Mouse (Mus musculus): ENCODE data around the gene Ppfia4. TPM values are rescaled to one million over a fixed set of nuclear protein-coding genes. Genes with fewer than 3 reads are reported as not detected.
"Not testable (repeated sequence)": the region's sequence is repeated elsewhere in the genome, so short reads cannot be mapped to it uniquely, and the experiment has no call there.

Ppfia4 gene
- polyA plus RNA-seq, 1 experiment from 2014 or later, result 2.5 TPM

- Histone ChIP-seq H3K9ac (ENCODE audit: low read depth, low read length) (no peak overlapping the region), H3K36me3 (ENCODE audit: control insufficient read depth, insufficient read depth) (no peaks in the 10 kb centered on the region), H3K27ac (ENCODE audit: low read depth, low read length) (no peak overlapping the region), H3K4me1 (replicated peaks; ENCODE audit: control insufficient read depth, insufficient read depth, low read length) (no peaks in the 10 kb centered on the region), H3K9me3 (ENCODE audit: control insufficient read depth) (no peaks in the 10 kb centered on the region), H3K4me3 (ENCODE audit: low read depth, low read length) (no peak overlapping the region), H3K4me2 (replicated peaks; ENCODE audit: low read depth) (no peak overlapping the region), H3K27me3 (replicated peaks; ENCODE audit: control insufficient read depth, insufficient read depth, low read length) (no peaks in the 10 kb centered on the region)
- ATAC-seq, result no peak
- TF ChIP-seq CTCF (IDR thresholded peaks at IDR 0.05; ENCODE audit: low read depth), result no peak
- 55% methylated on average over 5 of the region's 5 CpGs for WGBS
Measured at GRCm38 (mm10) chr1:134272754-134273250, 59.9 kb downstream of the Ppfia4 start.

GRCm38 (mm10) chr1:134270026-134270425 lies 62.7 kb downstream of the Ppfia4 start:
- Histone ChIP-seq H3K4me3 (ENCODE audit: low read depth, low read length) (no peak overlapping the region), H3K4me2 (replicated peaks; ENCODE audit: low read depth) (no peak overlapping the region), H3K27me3 (replicated peaks; ENCODE audit: control insufficient read depth, insufficient read depth, low read length) (no peaks in the 10 kb centered on the region), H3K9ac (ENCODE audit: low read depth, low read length) (no peak overlapping the region), H3K27ac (ENCODE audit: low read depth, low read length) (no peak overlapping the region), H3K4me1 (replicated peaks; ENCODE audit: control insufficient read depth, insufficient read depth, low read length) (no peaks in the 10 kb centered on the region), H3K36me3 (ENCODE audit: control insufficient read depth, insufficient read depth) (no peaks in the 10 kb centered on the region), H3K9me3 (ENCODE audit: control insufficient read depth) (no peaks in the 10 kb centered on the region)
- no peak for ATAC-seq
- 80% methylated on average over 7 of the region's 7 CpGs for whole genome bisulfite sequencing
- no peak for TF ChIP-seq CTCF (IDR thresholded peaks at IDR 0.05; ENCODE audit: low read depth)

DNA sequence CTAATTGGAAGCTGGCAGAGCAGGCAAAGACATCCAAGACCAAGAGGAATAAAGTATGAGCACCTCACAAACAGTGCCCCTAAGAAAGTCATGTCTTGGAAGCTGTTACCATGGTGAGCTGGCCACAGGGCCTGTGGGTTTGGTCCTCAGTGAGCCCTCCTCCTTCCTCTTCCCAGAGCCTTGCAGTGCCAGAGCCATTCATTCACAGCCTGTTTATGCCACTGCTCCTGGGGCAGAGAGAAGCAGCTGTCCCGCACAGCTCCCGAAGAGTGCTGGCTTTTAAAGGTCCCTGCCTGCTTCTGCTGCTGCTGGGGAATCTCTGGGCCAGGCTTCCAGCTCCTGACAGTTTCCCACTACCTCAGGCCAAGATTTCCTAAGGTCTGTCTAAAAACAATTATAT lies 66.9 kb downstream of the Ppfia4 start:
- no peak overlapping the region for H3K9ac ChIP-seq (ENCODE audit: low read depth, low read length)

DNA sequence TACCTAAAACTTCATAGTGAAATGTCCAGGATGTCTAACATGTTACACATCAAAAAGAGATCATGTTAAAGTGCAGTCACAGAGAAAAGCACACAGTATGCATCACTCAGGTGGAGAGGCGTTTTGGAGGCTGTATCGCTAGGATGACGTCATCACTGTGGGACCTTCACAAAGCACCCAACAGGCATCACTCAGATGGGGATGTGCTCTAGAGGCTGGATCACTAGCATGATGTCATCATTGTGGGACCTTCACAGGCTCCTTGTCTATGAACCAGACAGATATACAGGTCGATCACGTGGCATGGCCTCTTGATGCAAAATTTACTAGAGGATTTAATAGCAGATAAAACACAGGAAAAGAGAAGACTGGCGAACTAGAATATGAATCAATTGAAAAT lies 68.4 kb downstream of the Ppfia4 start:
- ATAC-seq, result no peak
- no peak for TF ChIP-seq CTCF (IDR thresholded peaks at IDR 0.05; ENCODE audit: low read depth)
- Histone ChIP-seq H3K4me1 (replicated peaks; ENCODE audit: control insufficient read depth, insufficient read depth, low read length) (no peaks in the 10 kb centered on the region), H3K27me3 (replicated peaks; ENCODE audit: control insufficient read depth, insufficient read depth, low read length) (no peaks in the 10 kb centered on the region), H3K9me3 (ENCODE audit: control insufficient read depth) (no peaks in the 10 kb centered on the region), H3K9ac (ENCODE audit: low read depth, low read length) (no peak overlapping the region), H3K36me3 (ENCODE audit: control insufficient read depth, insufficient read depth) (no peaks in the 10 kb centered on the region), H3K4me3 (ENCODE audit: low read depth, low read length) (no peak overlapping the region), H3K27ac (ENCODE audit: low read depth, low read length) (no peak overlapping the region), H3K4me2 (replicated peaks; ENCODE audit: low read depth) (no peak overlapping the region)
- WGBS, result 92% methylated on average over 6 of the region's 6 CpGs

More for the DNA sequence above, 66.9 kb downstream of the Ppfia4 start:
- Histone ChIP-seq H3K9me3 (ENCODE audit: control insufficient read depth) (no peaks in the 10 kb centered on the region), H3K4me3 (ENCODE audit: low read depth, low read length) (no peak overlapping the region), H3K36me3 (ENCODE audit: control insufficient read depth, insufficient read depth) (no peaks in the 10 kb centered on the region), H3K4me2 (replicated peaks; ENCODE audit: low read depth) (no peak overlapping the region), H3K4me1 (replicated peaks; ENCODE audit: control insufficient read depth, insufficient read depth, low read length) (no peaks in the 10 kb centered on the region), H3K27ac (ENCODE audit: low read depth, low read length) (no peak overlapping the region), H3K27me3 (replicated peaks; ENCODE audit: control insufficient read depth, insufficient read depth, low read length) (no peaks in the 10 kb centered on the region)
- WGBS, result 34% methylated on average over 2 of the region's 2 CpGs
- ATAC-seq, result no peak
- TF ChIP-seq CTCF (IDR thresholded peaks at IDR 0.05; ENCODE audit: low read depth), result no peak

DNA sequence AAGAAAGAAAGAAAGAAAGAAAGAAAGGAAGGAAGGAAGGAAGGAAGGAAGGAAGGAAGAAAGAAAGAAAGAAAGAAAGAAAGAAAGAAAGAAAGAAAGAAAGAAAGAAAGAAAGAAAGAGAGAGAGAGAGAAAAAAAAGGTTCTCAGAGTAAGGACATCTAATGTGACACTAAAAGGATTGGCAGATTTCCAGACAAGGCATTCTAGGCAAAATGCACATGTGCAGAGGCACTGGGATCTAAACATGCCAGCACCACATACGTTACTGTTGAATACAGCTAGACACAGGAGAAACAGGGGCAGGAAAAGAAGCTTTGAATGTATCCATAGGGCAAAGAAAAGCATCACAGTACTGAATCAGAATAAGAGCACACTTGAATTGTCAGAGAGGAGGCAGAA lies 83.0 kb downstream of the Ppfia4 start:
- not testable (repeated sequence) for H3K9me3 ChIP-seq (ENCODE audit: control insufficient read depth); H3K36me3 ChIP-seq (ENCODE audit: control insufficient read depth, insufficient read depth); H3K4me3 ChIP-seq (ENCODE audit: low read depth, low read length); H3K27me3 ChIP-seq (replicated peaks; ENCODE audit: control insufficient read depth, insufficient read depth, low read length); H3K4me1 ChIP-seq (replicated peaks; ENCODE audit: control insufficient read depth, insufficient read depth, low read length); H3K9ac ChIP-seq (ENCODE audit: low read depth, low read length); H3K4me2 ChIP-seq (replicated peaks; ENCODE audit: low read depth); ATAC-seq; H3K27ac ChIP-seq (ENCODE audit: low read depth, low read length)
- 75% methylated on average over 1 of the region's 1 CpGs for WGBS

Other genes starting within 250 kb of the Ppfia4 start
- gene Chit1, start 221.7 kb downstream of the Ppfia4 start, polyA plus RNA-seq (2015; fragmentation: Nextera tagmentation; extraction: Ambion mirVana), result 0.25 TPM in 1 of 2 replicates, not detected in the other
- gene Chil1, start 150.8 kb downstream of the Ppfia4 start, polyA plus RNA-seq (2015; fragmentation: Nextera tagmentation; extraction: Ambion mirVana), result 0.50 and 0.99 TPM in 2 replicates
- 0.13 TPM in 1 of 2 replicates, not detected in the other for gene Mybph, start 139.5 kb downstream of the Ppfia4 start, polyA plus RNA-seq (2015; fragmentation: Nextera tagmentation; extraction: Ambion mirVana)
- gene Adora1, start 97.5 kb downstream of the Ppfia4 start, polyA plus RNA-seq (2015; fragmentation: Nextera tagmentation; extraction: Ambion mirVana), result 2.2 and 2.4 TPM in 2 replicates
- gene Myog, start 42.9 kb downstream of the Ppfia4 start, polyA plus RNA-seq (2015; fragmentation: Nextera tagmentation; extraction: Ambion mirVana), result 0.08 TPM in 1 of 2 replicates, not detected in the other
- 59.8 and 60.6 TPM in 2 replicates for gene Tmem183a, start 29.1 kb upstream of the Ppfia4 start, polyA plus RNA-seq (2015; fragmentation: Nextera tagmentation; extraction: Ambion mirVana)
- not detected in 2 replicates for gene 4933406M09Rik, start 53.0 kb upstream of the Ppfia4 start, polyA plus RNA-seq (2015; fragmentation: Nextera tagmentation; extraction: Ambion mirVana)
- gene Cyb5r1, start 72.6 kb upstream of the Ppfia4 start, polyA plus RNA-seq (2015; fragmentation: Nextera tagmentation; extraction: Ambion mirVana), result 9.4 and 10.1 TPM in 2 replicates
- 77.3 and 81.4 TPM in 2 replicates for gene Adipor1, start 82.5 kb upstream of the Ppfia4 start, polyA plus RNA-seq (2015; fragmentation: Nextera tagmentation; extraction: Ambion mirVana)
- gene Klhl12, start 122.6 kb upstream of the Ppfia4 start, polyA plus RNA-seq (2015; fragmentation: Nextera tagmentation; extraction: Ambion mirVana), result 7.2 and 8.1 TPM in 2 replicates
- 25.9 and 26.2 TPM in 2 replicates for gene Rabif, start 161.7 kb upstream of the Ppfia4 start, polyA plus RNA-seq (2015; fragmentation: Nextera tagmentation; extraction: Ambion mirVana)
- gene Mgat4e, start 216.8 kb upstream of the Ppfia4 start, polyA plus RNA-seq (2015; fragmentation: Nextera tagmentation; extraction: Ambion mirVana), result not detected in 2 replicates
- 12.6 and 13.0 TPM in 2 replicates for gene Kdm5b, start 227.2 kb upstream of the Ppfia4 start, polyA plus RNA-seq (2015; fragmentation: Nextera tagmentation; extraction: Ambion mirVana)

All from intestine, postnatal 0 days (tissue).